Mouse (Mus musculus): ENCODE data around the gene Olfr299. TPM values are rescaled to one million over a fixed set of nuclear protein-coding genes. Genes with fewer than 3 reads are reported as not detected.

Olfr299 gene
- total RNA-seq (2023) = not detected in 2 replicates

DNA sequence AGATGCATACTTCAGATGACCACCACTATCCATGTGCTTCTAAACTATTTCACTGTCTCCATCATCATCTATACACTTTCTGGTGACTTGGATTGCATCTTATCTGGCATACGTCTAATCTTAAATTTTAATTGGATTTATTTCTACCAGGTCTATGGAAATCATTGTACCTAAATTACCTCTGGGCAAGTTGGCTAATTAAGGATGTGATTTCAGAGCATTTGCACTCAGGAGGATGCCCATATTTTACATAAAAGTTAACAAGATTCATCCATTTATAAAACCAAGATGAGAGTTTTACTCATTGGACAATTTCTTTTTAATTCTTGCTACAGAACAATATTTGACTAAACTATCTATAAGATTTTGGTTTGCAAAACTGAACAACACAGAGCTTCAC lies at the start of gene Olfr299:
Gene Olfr299, plus strand, starts transcription at position 301 of the 400 bp plus-strand sequence.

DNA sequence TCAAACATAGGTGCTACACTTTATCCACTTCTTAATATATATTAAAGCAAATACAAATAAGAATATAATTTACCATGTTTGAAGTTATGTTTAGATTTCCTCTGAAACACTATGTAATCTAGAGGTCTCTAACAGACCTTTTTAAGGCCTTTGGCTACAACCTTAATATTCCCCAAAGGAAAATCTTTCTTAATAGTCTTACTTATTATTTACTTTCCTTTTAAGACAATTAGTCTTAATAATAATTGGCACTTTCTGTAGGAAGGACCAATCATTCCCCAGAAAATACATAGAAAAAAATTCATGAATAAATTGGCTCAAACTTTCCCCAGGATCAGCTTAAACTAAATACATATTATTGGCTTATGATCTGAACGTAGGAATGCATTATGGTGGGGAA lies 32.7 kb downstream of the Olfr299 start, which contains the start of gene Olfr298:
Gene Olfr298, minus strand, starts transcription at position 101 of the 400 bp plus-strand sequence.

Other genes with a start within 250 kb of the Olfr299 start
- not detected in 2 replicates for gene Vmn2r76, start 213.6 kb upstream of the Olfr299 start, total RNA-seq (2023)
- not detected in 2 replicates for gene Olfr310, start 182.7 kb upstream of the Olfr299 start, total RNA-seq (2023)
- not detected in 2 replicates for gene Olfr309, start 146.2 kb upstream of the Olfr299 start, total RNA-seq (2023)
- gene Olfr308, start 134.3 kb upstream of the Olfr299 start, total RNA-seq (2023) = not detected in 2 replicates
- gene Olfr307, start 122.3 kb upstream of the Olfr299 start, total RNA-seq (2023) = not detected in 2 replicates
- not detected in 2 replicates for gene Olfr305, start 93.0 kb upstream of the Olfr299 start, total RNA-seq (2023)
- not detected in 2 replicates for gene Olfr304, start 73.3 kb upstream of the Olfr299 start, total RNA-seq (2023)
- not detected in 2 replicates for gene Olfr303, start 62.1 kb upstream of the Olfr299 start, total RNA-seq (2023)
- gene Olfr301, start 56.1 kb upstream of the Olfr299 start, total RNA-seq (2023) = not detected in 2 replicates
- not detected in 2 replicates for gene Olfr298, start 32.6 kb downstream of the Olfr299 start, total RNA-seq (2023)
- gene Olfr297, start 60.0 kb downstream of the Olfr299 start, total RNA-seq (2023) = not detected in 2 replicates
- gene Olfr295, start 123.9 kb downstream of the Olfr299 start, total RNA-seq (2023) = not detected in 2 replicates
- not detected in 2 replicates for gene Olfr294, start 156.7 kb downstream of the Olfr299 start, total RNA-seq (2023)
- not detected in 2 replicates for gene Olfr293, start 189.1 kb downstream of the Olfr299 start, total RNA-seq (2023)
- not detected in 2 replicates for gene Olfr292, start 228.4 kb downstream of the Olfr299 start, total RNA-seq (2023)